Mouse (Mus musculus) spleen, adult 2 months (tissue): ENCODE results near the gene Tns2. TPM values are rescaled to one million over a fixed set of nuclear protein-coding genes. Genes with fewer than 3 reads are reported as not detected.

ENCODE experiments used
- DNase-seq, 2 experiments: peaks; one replicate each; pipeline versions ENCODE4 v3.0.0 to v3.0.0-alpha.2; 2012 to 2021; ENCODE audit warnings: low spot score in 2 of 2, low read depth in 1 of 2
- H3K27ac ChIP-seq: fragments of 200-500 bp; 2 replicates; pipeline ENCODE4 v1.5.1; 2012; ENCODE audit warnings: low read length, inconsistent platforms; ENCODE audit not compliant: insufficient read depth
- H3K27me3 ChIP-seq: fragments of 200-500 bp; 2 replicates; pipeline ENCODE4 v1.6.1; 2012; ENCODE audit warnings: mild to moderate bottlenecking, moderate library complexity, low read length, inconsistent platforms; ENCODE audit not compliant: control insufficient read depth, insufficient read depth
- H3K36me3 ChIP-seq: fragments of 200-500 bp; 2 replicates; pipeline ENCODE4 v1.6.1; 2012; ENCODE audit warnings: mild to moderate bottlenecking, low read length, inconsistent platforms; ENCODE audit not compliant: control insufficient read depth, insufficient read depth
- H3K4me1 ChIP-seq: fragments of 200-500 bp; 2 replicates; pipeline ENCODE4 v1.6.1; 2011; ENCODE audit warnings: inconsistent platforms; ENCODE audit not compliant: control insufficient read depth, insufficient read depth, insufficient read length
- H3K4me3 ChIP-seq: fragments of 200-500 bp; 2 replicates; pipeline ENCODE4 v1.5.1; 2011; ENCODE audit warnings: mild to moderate bottlenecking, inconsistent platforms; ENCODE audit not compliant: insufficient read depth, insufficient read length; ENCODE audit errors: extremely low read depth
- CTCF ChIP-seq: fragments of 200-500 bp; IDR thresholded peaks from 2 replicates; pipeline ENCODE4 v1.5.1; 2011; ENCODE audit warnings: mild to moderate bottlenecking, inconsistent platforms; ENCODE audit not compliant: insufficient read depth, insufficient read length, insufficient replicate concordance; ENCODE audit errors: extremely low read depth
- POLR2A ChIP-seq: fragments of 200-500 bp; IDR thresholded peaks from 2 replicates; pipeline ENCODE4 v1.6.1; 2011; ENCODE audit warnings: low read depth, low read length, inconsistent platforms
- WGBS: fragments of 180-500 bp; shearing (Covaris S2); methylation state at CpG from one replicate; pipeline ENCODE4 v1.1.7; 2018; 5-methylcytosine and 5-hydroxymethylcytosine counted together
- polyA plus RNA-seq: library from polyadenylated mRNA; depleted of rRNA; stranded (reverse); fragments of >200 nt; gene quantifications from 2 replicates; pipeline ENCODE4 v1.2.3, GENCODE M21; 2012

Tns2 gene
- polyA plus RNA-seq, 1 experiment: 44.5 TPM

DNA sequence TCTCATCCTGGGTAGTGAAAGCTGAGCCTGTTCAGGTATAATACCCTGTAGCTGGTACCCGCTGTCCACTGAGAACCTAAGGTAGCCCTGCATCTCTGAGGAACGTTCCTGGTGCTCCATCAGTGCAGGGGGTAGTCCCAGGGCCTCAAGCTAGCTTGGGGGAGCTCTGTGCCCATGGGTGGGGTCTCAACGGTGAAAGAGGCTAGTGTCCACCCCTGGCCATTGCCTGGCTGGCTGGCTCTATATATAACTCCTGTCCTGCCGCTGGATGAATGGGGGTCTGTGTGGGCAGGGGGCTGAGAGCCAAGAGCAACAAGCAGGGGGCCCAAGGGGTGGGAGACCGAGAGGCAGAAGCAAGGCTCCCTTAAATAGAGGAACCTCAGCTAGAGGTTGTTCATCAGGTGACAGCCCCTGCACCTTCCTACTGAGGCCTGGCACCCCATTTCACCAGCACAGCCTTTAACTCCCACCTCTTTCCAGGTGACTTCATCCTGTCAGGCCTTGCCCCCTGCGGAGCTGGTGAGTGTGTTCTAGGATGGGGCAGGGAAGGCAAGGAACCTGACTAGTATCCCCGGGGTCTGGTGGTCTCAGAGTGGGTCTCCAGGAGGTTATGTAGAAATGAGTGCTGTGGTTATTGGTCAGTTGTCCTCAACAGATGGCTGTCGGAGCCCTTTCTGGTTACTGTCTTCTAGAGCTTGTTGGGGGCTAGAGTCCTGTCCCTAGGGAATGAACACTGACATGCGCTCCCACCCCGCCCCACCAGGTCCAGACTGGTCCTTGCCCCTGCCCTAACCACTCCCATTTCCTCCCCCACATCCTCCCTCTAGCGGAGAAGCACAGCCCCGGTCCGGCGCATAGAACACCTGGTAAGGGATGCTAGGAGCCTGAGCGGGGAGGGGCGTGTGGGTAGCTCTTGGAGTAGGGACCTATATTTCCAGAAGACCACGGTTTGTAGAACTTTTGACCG, 5.8 kb downstream of the Tns2 start:
- no peak for DNase-seq
- H3K4me1 ChIP-seq: peaks cover 7% of the 10 kb centered on the region; the same call in 1 of the 2 replicates
- H3K36me3 ChIP-seq: no peaks in the 10 kb centered on the region
- TF ChIP-seq POLR2A (no peak), CTCF (no peak)
- 18% methylated on average over 18 of the region's 18 CpGs for WGBS
- no peak overlapping the region for H3K27ac ChIP-seq
- H3K4me3 ChIP-seq: no peak overlapping the region
- H3K27me3 ChIP-seq: no peaks in the 10 kb centered on the region

DNA sequence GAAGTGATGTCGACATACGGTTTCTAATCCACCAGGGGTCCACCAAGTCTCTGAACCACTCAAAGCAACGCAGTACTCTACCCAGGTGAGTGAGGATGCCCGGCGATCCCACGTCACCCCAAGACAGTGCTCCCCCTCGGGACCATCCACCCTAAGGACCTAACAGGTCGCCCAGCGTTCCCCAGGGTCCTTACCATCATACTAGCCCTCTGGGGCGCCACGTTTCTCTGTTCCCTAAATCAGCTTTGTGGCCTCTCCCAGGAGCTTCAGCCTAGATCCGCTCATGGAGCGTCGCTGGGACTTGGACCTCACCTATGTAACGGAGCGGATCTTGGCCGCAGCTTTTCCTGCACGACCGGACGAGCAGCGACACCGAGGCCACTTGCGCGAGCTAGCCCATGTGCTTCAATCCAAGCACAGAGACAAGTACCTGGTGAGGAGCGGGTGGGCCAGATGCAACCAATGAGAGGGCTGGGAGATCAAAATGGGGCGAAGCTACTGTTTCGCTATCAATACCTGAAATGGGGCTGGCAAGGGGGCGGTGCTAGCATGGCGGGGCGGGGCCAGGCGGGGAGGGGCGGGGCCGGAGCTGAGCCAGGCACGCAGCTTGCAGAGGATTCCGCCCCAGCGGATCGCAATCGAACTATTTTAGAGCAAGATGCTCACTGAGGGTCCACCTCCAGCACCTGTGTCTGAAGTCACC, 6.7 kb downstream of the Tns2 start:
- H3K4me3 ChIP-seq: peak overlapping the region; percentile 41; the same call in 1 of the 2 replicates
- H3K27ac ChIP-seq: no peak overlapping the region
- no peaks in the 10 kb centered on the region for H3K36me3 ChIP-seq
- DNase-seq: no peak
- no peaks in the 10 kb centered on the region for H3K27me3 ChIP-seq
- peaks cover 7% of the 10 kb centered on the region; the same call in 1 of the 2 replicates for H3K4me1 ChIP-seq
- TF ChIP-seq CTCF: no peak
- TF ChIP-seq POLR2A: no peak
- 37% methylated on average over 38 of the region's 38 CpGs for WGBS

DNA sequence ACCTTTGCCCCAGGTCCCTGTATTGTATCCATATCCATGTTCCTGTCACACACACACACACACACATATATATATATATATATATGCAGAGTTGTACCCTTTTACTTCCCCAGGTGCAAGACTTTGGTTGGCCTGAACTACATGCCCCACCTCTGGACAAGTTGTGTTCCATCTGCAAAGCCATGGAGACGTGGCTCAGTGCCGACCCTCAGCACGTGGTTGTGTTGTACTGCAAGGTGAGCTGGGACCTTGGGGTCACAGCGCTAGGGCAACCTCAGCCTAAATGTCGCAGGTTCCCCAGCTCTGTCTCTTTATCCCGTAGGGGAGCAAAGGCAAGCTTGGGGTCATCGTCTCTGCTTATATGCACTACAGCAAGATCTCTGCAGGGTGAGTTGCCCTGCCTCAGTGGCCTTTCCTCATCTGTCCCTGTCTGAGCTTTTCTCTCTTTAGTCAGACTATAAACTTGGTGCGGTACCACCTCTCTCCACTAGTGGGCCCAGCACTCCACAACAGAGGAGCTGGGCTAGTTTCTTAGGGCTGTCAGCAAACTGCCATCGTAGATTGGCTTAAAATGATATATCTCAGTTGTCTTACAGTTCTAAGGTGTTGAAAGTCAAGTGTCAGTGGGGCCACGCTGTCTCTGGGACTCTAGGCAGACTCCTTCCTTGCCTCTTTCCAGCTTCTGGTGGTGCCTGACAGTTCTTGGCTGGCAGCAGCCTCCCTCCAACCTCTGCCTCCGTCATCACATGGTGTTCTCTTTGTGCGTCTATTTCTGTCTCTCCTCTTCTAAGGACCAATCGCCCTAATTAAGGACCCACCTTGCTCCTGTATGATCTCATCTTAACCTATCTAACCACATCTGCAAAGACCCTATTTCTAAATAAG, 7.7 kb downstream of the Tns2 start:
- 46% methylated on average over 13 of the region's 13 CpGs for WGBS
- Histone ChIP-seq H3K27me3 (no peaks in the 10 kb centered on the region), H3K4me3 (no peak overlapping the region), H3K4me1 (peaks cover 7% of the 10 kb centered on the region; the same call in 1 of the 2 replicates), H3K36me3 (no peaks in the 10 kb centered on the region), H3K27ac (no peak overlapping the region)
- peak; percentile 45 to 64 for DNase-seq
- no peak for TF ChIP-seq POLR2A
- peak; percentile 53; the same call in 1 of the 2 replicates for TF ChIP-seq CTCF

DNA sequence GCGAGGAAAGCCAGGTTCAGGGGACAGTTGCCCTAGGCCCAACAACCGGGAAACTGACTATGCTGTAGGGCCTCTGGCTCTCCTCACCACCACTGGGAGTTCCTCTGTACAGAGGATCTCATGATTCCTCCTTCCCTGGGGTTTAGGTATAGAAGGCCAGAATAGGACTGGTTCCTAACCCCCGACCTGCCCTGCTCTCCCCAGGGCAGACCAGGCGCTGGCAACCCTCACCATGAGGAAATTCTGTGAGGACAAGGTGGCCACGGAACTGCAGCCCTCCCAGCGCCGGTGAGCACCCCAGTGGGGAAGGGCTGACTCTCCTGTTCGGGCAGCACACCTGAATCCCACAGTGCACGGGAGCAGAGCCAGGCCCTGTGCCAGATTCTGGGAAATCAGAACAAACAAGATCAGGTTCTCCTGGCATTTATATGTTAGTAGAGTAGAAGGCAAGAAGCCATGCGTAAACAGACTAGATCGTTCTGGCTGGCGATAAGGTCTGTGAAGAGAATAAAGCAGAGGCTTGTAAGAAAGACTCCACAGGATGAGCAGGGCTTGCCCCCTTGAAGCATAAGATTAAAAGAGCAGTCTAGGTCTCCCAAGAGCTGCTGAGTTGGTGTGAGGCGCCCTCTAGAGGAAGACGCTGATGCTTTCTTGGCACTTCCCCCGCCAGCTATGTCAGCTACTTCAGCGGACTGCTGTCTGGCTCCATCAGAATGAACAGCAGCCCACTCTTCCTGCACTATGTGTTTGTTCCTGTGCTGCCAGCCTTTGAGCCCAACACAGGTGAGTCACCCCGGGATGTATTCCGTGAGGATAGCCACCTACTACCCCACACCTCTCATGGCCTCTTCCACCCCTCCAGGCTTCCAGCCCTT, 8.7 kb downstream of the Tns2 start:
- Histone ChIP-seq H3K27me3 (no peaks in the 10 kb centered on the region), H3K27ac (no peak overlapping the region), H3K4me1 (peaks cover 7% of the 10 kb centered on the region; the same call in 1 of the 2 replicates), H3K4me3 (no peak overlapping the region), H3K36me3 (no peaks in the 10 kb centered on the region)
- TF ChIP-seq POLR2A: no peak
- TF ChIP-seq CTCF: peak; percentile 68
- DNase-seq: peak; percentile 57 to 66
- 57% methylated on average over 18 of the region's 18 CpGs for WGBS

DNA sequence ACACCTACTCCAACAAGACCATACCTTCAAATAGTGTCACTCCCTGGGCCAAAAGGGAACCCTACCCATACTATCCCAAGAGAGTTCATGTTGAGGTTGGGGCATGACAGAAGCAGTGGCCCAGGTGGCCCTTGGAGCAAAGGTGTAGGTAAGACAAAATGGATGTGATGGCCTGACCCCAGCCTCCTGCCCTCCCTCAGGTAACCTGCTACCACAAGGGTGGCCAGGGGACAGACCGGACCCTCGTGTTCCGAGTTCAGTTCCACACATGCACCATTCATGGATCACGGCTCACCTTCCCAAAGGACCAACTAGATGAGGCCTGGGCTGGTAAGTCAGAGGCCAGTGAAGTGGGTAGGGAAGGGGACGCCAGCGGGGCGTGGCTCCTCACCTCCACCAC, 10.1 kb downstream of the Tns2 start:
- 83% methylated on average over 7 of the region's 7 CpGs for WGBS
- Histone ChIP-seq H3K4me3 (no peak overlapping the region), H3K4me1 (peaks cover 7% of the 10 kb centered on the region; the same call in 1 of the 2 replicates), H3K27me3 (no peaks in the 10 kb centered on the region), H3K27ac (no peak overlapping the region), H3K36me3 (no peaks in the 10 kb centered on the region)
- DNase-seq: no peak
- TF ChIP-seq POLR2A: no peak
- no peak for TF ChIP-seq CTCF
